Mouse (Mus musculus) heart, adult 2 months (tissue): ENCODE results near the gene Tssk2. TPM values are rescaled to one million over a fixed set of nuclear protein-coding genes. Genes with fewer than 3 reads are reported as not detected.

Source experiments
- DNase-seq, 2 experiments: peaks; one replicate each; pipeline ENCODE4 v3.0.0; 2021
- H3K27ac ChIP-seq: fragments of 200-600 bp; 2 replicates; pipeline ENCODE4 v1.8.1; 2022
- H3K27me3 ChIP-seq: fragments of 200-500 bp; 2 replicates; pipeline ENCODE4 v1.6.1; 2012; ENCODE audit warnings: mild to moderate bottlenecking, low read length, inconsistent platforms, mixed read lengths; ENCODE audit not compliant: control insufficient read depth, insufficient read depth
- H3K36me3 ChIP-seq: fragments of 200-500 bp; 2 replicates; pipeline ENCODE4 v1.6.1; 2012; ENCODE audit warnings: low read length, inconsistent platforms; ENCODE audit not compliant: control insufficient read depth, insufficient read depth
- H3K4me1 ChIP-seq: fragments of 200-500 bp; 2 replicates; pipeline ENCODE4 v1.6.1; 2011; ENCODE audit warnings: low read length; ENCODE audit not compliant: control insufficient read depth, insufficient read depth
- H3K4me3 ChIP-seq: fragments of 200-600 bp; 2 replicates; pipeline ENCODE4 v1.8.1; 2022
- H3K79me2 ChIP-seq: fragments of 200-500 bp; replicated peaks from 2 replicates; pipeline ENCODE4 v1.6.1; 2012; ENCODE audit warnings: mild to moderate bottlenecking, inconsistent platforms, low read length, moderate library complexity, mixed read lengths; ENCODE audit not compliant: control insufficient read depth, insufficient read depth
- H3K9ac ChIP-seq: fragments of 200-500 bp; 2 replicates; pipeline ENCODE4 v1.6.1; 2012; ENCODE audit warnings: low read depth, mild to moderate bottlenecking, control low read depth, inconsistent platforms, low read length, mixed read lengths
- CTCF ChIP-seq: fragments of 200-600 bp; IDR thresholded peaks from 2 replicates; pipeline ENCODE4 v1.8.1; 2022; ENCODE audit warnings: antibody characterized with exemption, mild to moderate bottlenecking, moderate library complexity
- EP300 ChIP-seq: fragments of 200-500 bp; IDR thresholded peaks from 2 replicates; pipeline ENCODE4 v1.6.1; 2011; ENCODE audit warnings: low read depth, low read length, control low read depth; ENCODE audit not compliant: insufficient read depth
- POLR2A ChIP-seq: fragments of 200-500 bp; IDR thresholded peaks from 2 replicates; pipeline ENCODE4 v1.6.1; 2011; ENCODE audit warnings: mild to moderate bottlenecking, low read depth, low read length, control low read depth; ENCODE audit not compliant: insufficient read depth
- WGBS: fragments of 180-500 bp; shearing (Covaris S2); methylation state at CpG from one replicate; pipeline ENCODE4 v1.1.7; 2018; 5-methylcytosine and 5-hydroxymethylcytosine counted together
- intact Hi-C: fragments of 180-260 bp; cut with DNase I; formaldehyde crosslinking; loops from one replicate; pipeline ENCODE4 v1.15.1; 2025
- polyA plus RNA-seq: library from polyadenylated mRNA; depleted of rRNA; stranded (reverse); fragments of >200 nt; gene quantifications from 2 replicates; pipeline ENCODE4 v1.2.3, GENCODE M21; 2012
- total RNA-seq, 2 experiments: library from RNA; stranded (reverse); gene quantifications; 2 replicates each; pipeline ENCODE4 v1.2.3; 2021

Tssk2 gene
- total and polyA plus RNA-seq, 3 experiments, result 0.33 TPM; not detected in 2

DNA sequence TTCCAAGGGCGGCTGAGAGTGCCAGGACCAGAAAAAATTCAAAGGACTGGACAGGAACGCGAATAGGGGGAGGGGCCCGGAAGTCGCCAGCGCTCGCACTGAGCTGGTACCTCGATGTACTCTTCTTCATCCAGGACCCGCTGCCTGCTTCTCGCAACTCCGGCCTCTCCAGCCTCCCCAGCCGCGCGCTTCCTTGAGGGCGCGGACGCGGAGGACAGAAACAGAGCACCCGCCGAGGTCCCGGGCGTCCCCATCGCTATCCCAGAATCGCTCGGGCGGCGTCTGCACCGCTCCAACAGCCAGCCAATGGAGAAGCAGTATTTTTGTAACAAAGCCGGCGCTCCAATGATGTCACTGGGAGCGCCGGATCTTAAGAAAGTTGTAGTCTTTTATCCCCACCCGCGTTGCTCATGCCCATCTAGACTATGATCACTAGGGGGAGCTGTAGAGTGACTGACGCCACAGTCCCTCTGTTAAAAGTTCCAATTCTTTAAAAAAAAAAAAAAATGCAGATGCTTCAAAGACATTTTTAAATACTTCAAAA is 12.7 kb downstream of the Tssk2 start, which contains the start of gene Ess2:
TSS of gene Ess2 (minus strand) at position 297 of the 544 bp plus-strand sequence.
- no peaks in the 10 kb centered on the region for H3K79me2 ChIP-seq
- peak within 1 kb of the TSS; percentile 79 for H3K27ac ChIP-seq
- intact Hi-C loops, result loop anchor here (1.0 to 5.0 kb wide), 3 partner anchors 11 to 136 kb away; no protein-coding TSS in a partner anchor
- H3K27me3 ChIP-seq, result peaks cover 10% of the 10 kb centered on the region
- peak within 1 kb of the TSS; percentile 59 for H3K4me3 ChIP-seq
- TF ChIP-seq CTCF, result peak; percentile 99
- TF ChIP-seq POLR2A, result peak; percentile 74
- TF ChIP-seq EP300, result 0 out of 2 replicates have a peak, but pooled peaks have one; percentile 21
- peaks cover 5% of the 10 kb centered on the region for H3K4me1 ChIP-seq
- peak; percentile 90 to 94 for DNase-seq
- peak within 1 kb of the TSS; percentile 81 for H3K9ac ChIP-seq
- no peaks in the 10 kb centered on the region for H3K36me3 ChIP-seq
- under 1% methylated on average over 35 of the region's 35 CpGs for WGBS

DNA sequence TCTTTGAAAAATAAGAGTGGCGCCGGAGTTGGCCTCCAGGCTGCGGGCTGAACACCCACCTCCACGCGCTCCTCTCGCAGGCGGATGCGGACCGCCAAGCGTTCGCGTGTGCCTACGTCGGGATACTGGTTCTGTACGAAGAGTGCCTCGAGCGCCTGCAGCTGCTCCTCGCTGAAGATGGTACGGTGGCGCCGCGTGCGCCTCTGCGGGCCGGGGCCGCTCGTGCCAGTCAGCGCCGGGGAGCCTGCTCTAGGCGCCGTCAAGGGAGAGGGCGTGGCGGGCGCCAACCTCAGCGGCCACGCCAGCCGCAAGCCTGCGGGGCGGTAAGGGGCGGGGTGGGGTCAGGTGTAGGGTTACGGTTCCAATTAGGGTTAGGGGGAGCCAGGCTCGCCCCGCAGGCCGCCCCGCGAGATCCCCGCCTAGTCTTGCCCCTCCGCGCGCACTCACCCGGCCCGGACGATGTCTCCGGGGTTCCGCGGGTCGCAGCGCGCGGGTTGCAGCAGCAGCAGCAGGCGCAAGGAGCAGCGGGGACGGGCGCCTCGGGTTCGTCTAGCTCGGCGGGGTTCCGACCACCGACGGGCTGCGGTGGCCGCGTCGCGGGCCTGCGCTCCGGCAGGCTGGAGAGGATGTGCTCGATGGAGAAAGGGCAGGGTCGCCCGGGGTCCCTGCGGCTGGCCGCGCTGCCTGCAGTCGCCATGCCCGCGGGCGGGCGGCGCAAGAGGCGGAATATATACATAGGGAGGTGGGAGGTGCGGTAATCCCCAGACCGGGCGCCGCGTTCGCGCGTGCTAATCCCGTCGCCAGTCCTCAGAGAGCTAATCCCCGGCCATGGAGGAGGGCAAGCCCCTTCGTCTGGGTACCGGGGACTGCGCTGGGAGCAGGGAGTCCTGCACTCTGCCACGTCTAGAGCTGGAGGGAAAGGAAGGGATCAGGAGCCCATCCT is 16.1 kb downstream of the Tssk2 start, which contains the start of gene Gsc2:
TSS of gene Gsc2 (minus strand) at position 753 of the 943 bp plus-strand sequence.
- Histone ChIP-seq H3K79me2 (no peaks in the 10 kb centered on the region), H3K27me3 (peaks cover 10% of the 10 kb centered on the region), H3K4me3 (peak within 1 kb of the TSS; percentile 12; the same call in 1 of the 2 replicates), H3K36me3 (no peaks in the 10 kb centered on the region), H3K4me1 (peaks cover 5% of the 10 kb centered on the region), H3K9ac (no peak within 1 kb of the TSS), H3K27ac (no peak within 1 kb of the TSS)
- 1% methylated on average over 106 of the region's 106 CpGs for WGBS
- no peak for DNase-seq
- intact Hi-C loops, result loop anchor here (5.0 kb wide), 1 partner anchor 133 kb away; no protein-coding TSS in a partner anchor
- no peak for TF ChIP-seq CTCF

DNA sequence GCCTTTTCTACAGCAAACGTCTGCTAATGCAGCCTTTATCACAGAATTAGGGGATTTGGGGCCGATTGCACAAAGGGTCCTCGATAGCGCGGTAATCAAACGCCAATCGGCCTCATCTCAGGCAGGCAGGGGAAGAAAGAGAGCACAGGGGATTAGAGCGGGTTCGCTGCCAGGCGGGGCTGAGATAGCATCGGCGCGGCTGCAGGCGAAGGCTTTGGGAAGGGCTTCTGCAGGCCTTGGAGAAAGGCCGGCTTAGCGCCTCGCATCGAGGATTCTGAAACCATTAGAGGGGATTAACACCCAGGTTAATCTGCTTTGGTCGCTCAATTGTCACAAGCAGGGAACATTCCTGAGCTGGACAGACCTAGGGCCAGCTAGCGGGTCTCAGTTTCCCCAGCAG is 22.1 kb downstream of the Tssk2 start:
- H3K27me3 ChIP-seq, result no peaks in the 10 kb centered on the region; the same call in 1 of the 2 replicates
- H3K79me2 ChIP-seq, result no peaks in the 10 kb centered on the region
- no peak overlapping the region for H3K27ac ChIP-seq
- TF ChIP-seq POLR2A, result no peak
- TF ChIP-seq CTCF, result no peak
- no peak for TF ChIP-seq EP300
- H3K4me1 ChIP-seq, result peaks cover 5% of the 10 kb centered on the region
- intact Hi-C loops, result loop anchor here (10.0 kb wide), 1 partner anchor 314 kb away; the partner anchor contains the start of gene Zdhhc8
- peak overlapping the region; percentile 51 for H3K9ac ChIP-seq
- no peak for DNase-seq
- 24% methylated on average over 20 of the region's 20 CpGs for WGBS
- H3K4me3 ChIP-seq, result no peak overlapping the region
- H3K36me3 ChIP-seq, result no peaks in the 10 kb centered on the region

DNA sequence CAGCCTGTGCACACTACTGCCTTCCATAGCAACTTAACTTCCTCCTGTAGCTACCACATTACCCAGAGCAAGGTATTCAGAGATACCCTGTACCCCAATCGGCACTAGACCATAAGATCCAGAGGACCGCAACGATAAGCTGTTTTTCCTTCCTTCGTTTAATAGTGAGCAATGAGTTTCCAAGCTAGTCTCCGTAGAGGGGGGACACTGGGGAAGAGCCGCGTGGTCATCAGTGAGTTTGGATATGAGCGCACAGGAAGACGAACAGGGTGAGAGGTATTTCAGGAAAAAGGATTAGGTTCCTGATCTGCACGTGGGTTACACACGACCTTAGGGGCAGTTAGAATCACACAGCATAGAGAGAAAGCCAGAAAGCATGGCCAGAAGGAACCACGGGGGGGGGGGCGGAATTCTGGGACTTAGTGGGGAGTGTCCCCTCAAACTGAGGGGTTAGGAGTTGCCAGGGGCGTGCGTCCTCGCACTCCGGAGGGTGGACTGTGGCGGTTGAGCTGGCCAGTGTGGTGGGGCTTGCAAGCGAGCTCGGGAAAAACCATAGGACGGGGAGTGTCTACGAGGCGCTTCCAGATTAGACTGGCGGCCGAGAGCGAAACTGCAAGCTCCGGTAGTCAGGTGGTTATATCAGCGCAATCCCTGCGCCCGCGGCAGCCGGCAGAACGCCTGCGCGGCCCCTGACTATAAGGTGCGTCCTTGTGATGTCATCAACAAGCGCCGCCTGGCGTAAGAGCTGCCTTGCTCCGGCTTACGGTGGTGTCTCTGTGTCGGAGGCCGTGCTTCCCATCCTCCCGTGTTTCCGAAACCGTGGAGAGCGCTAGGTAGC is 23.1 kb downstream of the Tssk2 start:
- DNase-seq, result peak; percentile 95 to 96
- Histone ChIP-seq H3K27me3 (no peaks in the 10 kb centered on the region; the same call in 1 of the 2 replicates), H3K36me3 (no peaks in the 10 kb centered on the region), H3K4me1 (peaks cover 5% of the 10 kb centered on the region), H3K79me2 (no peaks in the 10 kb centered on the region), H3K27ac (peak overlapping the region; percentile 90), H3K9ac (peak overlapping the region; percentile 88), H3K4me3 (peak overlapping the region; percentile 80)
- TF ChIP-seq POLR2A (peak; percentile 94), EP300 (peak; percentile 46; the same call in 1 of the 2 replicates), CTCF (peak; percentile 85)
- WGBS, result 1% methylated on average over 47 of the region's 47 CpGs
- intact Hi-C loops, result loop anchor here (1.0 to 10.0 kb wide), 2 partner anchors 10 to 313 kb away; partner anchors contain the start of genes Ess2 and Zdhhc8

DNA sequence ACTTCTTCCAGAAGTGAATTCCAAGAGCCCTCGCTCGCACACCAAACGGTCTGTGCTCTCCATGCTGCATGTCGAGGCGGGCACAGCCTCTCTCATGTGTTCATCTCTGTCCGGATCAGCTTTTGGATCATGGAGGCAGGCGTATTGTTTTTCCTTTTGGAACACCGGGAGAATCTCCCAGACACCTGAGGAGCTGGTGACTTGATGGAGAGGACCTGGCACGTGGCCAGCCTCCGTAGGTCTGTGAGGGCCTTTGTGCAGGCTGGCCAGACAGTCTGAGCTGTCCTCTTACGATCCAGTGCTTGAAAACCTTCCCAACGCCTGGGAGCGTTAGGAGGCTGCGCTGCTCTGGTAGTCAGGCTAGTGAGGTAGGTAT is 23.7 kb downstream of the Tssk2 start:
- Histone ChIP-seq H3K79me2 (no peaks in the 10 kb centered on the region), H3K4me3 (peak overlapping the region; percentile 80), H3K36me3 (no peaks in the 10 kb centered on the region), H3K9ac (peak overlapping the region; percentile 86), H3K27ac (peak overlapping the region; percentile 90), H3K4me1 (peaks cover 5% of the 10 kb centered on the region), H3K27me3 (no peaks in the 10 kb centered on the region; the same call in 1 of the 2 replicates)
- no peak for TF ChIP-seq POLR2A
- TF ChIP-seq CTCF, result no peak
- no peak for TF ChIP-seq EP300
- WGBS, result under 1% methylated on average over 14 of the region's 14 CpGs
- intact Hi-C loops, result loop anchor here (1.0 to 10.0 kb wide), 2 partner anchors 11 to 313 kb away; partner anchors contain the start of genes Ess2 and Zdhhc8
- DNase-seq, result no peak
